8 mouse cellular contexts compared by ENCODE assay signal in the genomic region with DNA sequence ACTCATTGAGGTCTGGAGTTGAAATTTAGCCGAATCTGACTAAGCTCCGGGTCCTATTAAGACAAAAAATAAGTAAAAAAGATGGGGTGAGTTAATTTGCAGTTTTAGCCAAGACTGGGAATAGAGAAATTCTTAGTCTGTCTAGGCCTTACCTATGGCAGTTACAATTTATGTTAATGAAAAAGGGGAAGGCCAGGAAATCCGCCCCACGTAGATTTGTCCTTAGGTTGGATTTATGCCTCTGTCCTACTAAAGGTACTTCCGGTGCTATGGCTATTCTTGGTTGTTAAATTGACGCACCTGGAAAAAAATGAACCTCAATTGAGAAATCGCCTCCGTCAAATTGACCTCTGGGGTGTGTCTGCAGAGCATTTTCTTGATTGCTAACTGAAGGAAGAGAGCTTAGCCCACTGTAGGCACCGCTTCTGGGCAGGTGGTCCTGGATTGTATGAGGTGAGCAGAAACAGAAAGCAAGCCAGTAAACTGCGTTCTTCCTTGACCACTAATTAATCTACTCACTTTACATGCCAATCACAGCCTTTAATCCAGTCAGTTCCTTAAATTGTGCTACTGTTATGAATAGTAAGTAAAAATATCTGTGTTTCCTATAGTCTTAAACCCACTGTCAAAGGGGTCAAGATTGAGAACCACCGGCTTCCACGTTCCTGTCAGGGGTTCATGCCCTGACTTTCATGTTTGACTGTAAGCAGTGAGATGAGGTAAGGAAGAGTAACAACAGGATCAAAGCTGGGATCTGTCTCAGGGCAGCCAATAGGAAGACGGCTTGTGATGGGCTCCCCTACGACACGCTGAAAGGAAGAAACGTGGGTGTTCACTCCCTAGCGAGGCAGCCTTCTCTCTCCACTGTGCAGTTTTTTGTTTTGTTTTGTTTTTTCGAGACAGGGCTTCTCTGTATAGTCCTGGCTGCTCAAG. TPM values are rescaled to one million over a fixed set of nuclear protein-coding genes. Genes with fewer than 3 reads are reported as not detected.
A peak's percentile ranks its signal among the peaks of the same experiment; 100 is the strongest.
DNase-seq lines count a peak whose midpoint lies in the region; ATAC-seq and TF ChIP-seq lines count a peak whose summit lies in the region.

No protein-coding gene starts in this region.

- intact Hi-C loops in left cerebral cortex, postnatal 14 days (cut with DNase I), result loop anchor here (5.0 kb wide), 1 partner anchor 91 kb away; a partner anchor contains a TSS

- TF ChIP-seq POLR2A in lung, adult 2 months (IDR thresholded peaks at IDR 0.05; ENCODE audit: borderline replicate concordance, extremely low read depth, low read depth, low read length), result no peak

- H3K4me1 ChIP-seq in lung, adult 2 months (ENCODE audit: control insufficient read depth, insufficient read depth, low read length), result peaks cover 9% of the 10 kb centered on the region; the same call in 1 of the 2 replicates
- peaks cover 8% of the 10 kb centered on the region for H3K4me1 ChIP-seq in embryonic facial prominence, embryonic 15.5 days
- 0 out of 2 replicates have a peak, but pooled peaks cover 2% of the 10 kb centered on the region for H3K4me1 ChIP-seq in limb, embryonic 11.5 days (ENCODE audit: control insufficient read depth, insufficient read depth, low read length)

- peak overlapping the region; percentile 48; the same call in 1 of the 2 replicates for H3K9ac ChIP-seq in embryonic facial prominence, embryonic 15.5 days
- H3K9ac ChIP-seq in limb, embryonic 11.5 days (ENCODE audit: low read length), result no peak overlapping the region; the same call in 1 of the 2 replicates

- H3K4me2 ChIP-seq in embryonic facial prominence, embryonic 15.5 days (replicated peaks), result peak overlapping the region; percentile 76
- peak overlapping the region; percentile 83 for H3K4me2 ChIP-seq in limb, embryonic 11.5 days (ENCODE audit: low read depth, severe bottlenecking)

- peak overlapping the region; percentile 83 for H3K4me3 ChIP-seq in lung, adult 2 months (replicated peaks; ENCODE audit: extremely low read depth, low read depth, low read length)
- peak overlapping the region; percentile 60 for H3K4me3 ChIP-seq in embryonic facial prominence, embryonic 15.5 days (replicated peaks)
- peak overlapping the region; percentile 47; the same call in 1 of the 2 replicates for H3K4me3 ChIP-seq in limb, embryonic 11.5 days (ENCODE audit: low read depth, low read length)

- no peak for ATAC-seq in embryonic facial prominence, embryonic 15.5 days (ENCODE audit: insufficient number of reproducible peaks, low FRiP score, low TSS enrichment, low read depth)
- no peak for ATAC-seq in limb, embryonic 11.5 days (ENCODE audit: insufficient number of reproducible peaks, low FRiP score, low TSS enrichment, low read depth)
- ATAC-seq in cerebellum, adult (ENCODE audit: insufficient number of reproducible peaks, low FRiP score, low TSS enrichment), result no peak

- no peaks in the 10 kb centered on the region for H3K27me3 ChIP-seq in embryonic facial prominence, embryonic 15.5 days
- H3K27me3 ChIP-seq in limb, embryonic 11.5 days (ENCODE audit: control insufficient read depth, insufficient read depth, low read length), result no peaks in the 10 kb centered on the region
- no peaks in the 10 kb centered on the region for H3K27me3 ChIP-seq in splenic B cell, adult 2 months (ENCODE audit: control insufficient read depth, insufficient read depth, low read length, poor library complexity, severe bottlenecking)

- no peaks in the 10 kb centered on the region for H3K36me3 ChIP-seq in embryonic facial prominence, embryonic 15.5 days
- no peaks in the 10 kb centered on the region for H3K36me3 ChIP-seq in limb, embryonic 11.5 days (ENCODE audit: control insufficient read depth, insufficient read depth, low read length)
- H3K36me3 ChIP-seq in splenic B cell, adult 2 months (ENCODE audit: control insufficient read depth, insufficient read depth, low read length, poor library complexity, severe bottlenecking), result peaks cover 2% of the 10 kb centered on the region; the same call in 1 of the 2 replicates

- WGBS in lung, adult 2 months, result 42% methylated on average over 18 of the region's 18 CpGs
- WGBS in embryonic facial prominence, embryonic 15.5 days, result 68% methylated on average over 18 of the region's 18 CpGs
- 78% methylated on average over 18 of the region's 18 CpGs for WGBS in limb, embryonic 11.5 days

- no peak overlapping the region for H3K27ac ChIP-seq in embryonic facial prominence, embryonic 15.5 days (replicated peaks)
- no peak overlapping the region for H3K27ac ChIP-seq in limb, embryonic 11.5 days (replicated peaks; ENCODE audit: low read depth, low read length)

- H3K9me3 ChIP-seq in embryonic facial prominence, embryonic 15.5 days (replicated peaks), result no peaks in the 10 kb centered on the region
- no peaks in the 10 kb centered on the region for H3K9me3 ChIP-seq in limb, embryonic 11.5 days (ENCODE audit: control insufficient read depth, low read length)

- DNase-seq in lung, adult 2 months, result no peak
- DNase-seq in lung, postnatal 10 days, result no peak
- DNase-seq in limb, embryonic 11.5 days (ENCODE audit: low spot score), result no peak
- peak; percentile 16 for DNase-seq in splenic B cell, adult 2 months (ENCODE audit: low read depth, low spot score)
- DNase-seq in left cerebral cortex, postnatal 14 days (ENCODE audit: low spot score in 2 of 2), result no peak
- DNase-seq in layer of hippocampus, adult 8-10 months (ENCODE audit: low spot score in 2 of 2), result no peak

- TF ChIP-seq CTCF in lung, adult 2 months (IDR thresholded peaks at IDR 0.05; ENCODE audit: insufficient read depth, low read length), result no peak

RNA-seq across cellular contexts. Expression of a gene that starts 0.8 kb away (rescaled TPM):
- 7.2 and 14.4 TPM in 2 replicates for polyA plus RNA-seq in lung, adult 2 months (2012; rRNA removed)
- polyA plus RNA-seq in embryonic facial prominence, embryonic 15.5 days (2015; fragmentation: Nextera tagmentation; extraction: Ambion mirVana), result 4.2 and 4.7 TPM in 2 replicates
- 2.2 and 2.8 TPM in 2 replicates for polyA plus RNA-seq in limb, embryonic 11.5 days (2014; fragmentation: Nextera tagmentation; extraction: Ambion mirVana)
- 1 to 10 TPM; 2.7 to 3.8 TPM for total RNA-seq in left cerebral cortex, postnatal 14 days (2021)
- total RNA-seq in layer of hippocampus, adult 8-10 months (2022), result 10 to 100 TPM in 1 of 4 experiments, 1 to 10 TPM in 3; 5.7 to 10.6 (median 7.4) TPM

RNA-seq across cellular contexts. Expression of a gene that starts 1.0 kb away (rescaled TPM):
- polyA plus RNA-seq in lung, adult 2 months (2012; rRNA removed), result 0.68 and 3.3 TPM in 2 replicates
- polyA plus RNA-seq in embryonic facial prominence, embryonic 15.5 days (2015; fragmentation: Nextera tagmentation; extraction: Ambion mirVana), result 9.2 and 10.4 TPM in 2 replicates
- 22.1 and 24.7 TPM in 2 replicates for polyA plus RNA-seq in limb, embryonic 11.5 days (2014; fragmentation: Nextera tagmentation; extraction: Ambion mirVana)
- total RNA-seq in left cerebral cortex, postnatal 14 days (2021), result 1 to 10 TPM; 2.4 to 3.3 TPM
- 1 to 10 TPM; 1.8 to 5.4 (median 3.3) TPM for total RNA-seq in layer of hippocampus, adult 8-10 months (2022)
